Mouse (Mus musculus): ENCODE results near the gene Gtpbp3.

DNA sequence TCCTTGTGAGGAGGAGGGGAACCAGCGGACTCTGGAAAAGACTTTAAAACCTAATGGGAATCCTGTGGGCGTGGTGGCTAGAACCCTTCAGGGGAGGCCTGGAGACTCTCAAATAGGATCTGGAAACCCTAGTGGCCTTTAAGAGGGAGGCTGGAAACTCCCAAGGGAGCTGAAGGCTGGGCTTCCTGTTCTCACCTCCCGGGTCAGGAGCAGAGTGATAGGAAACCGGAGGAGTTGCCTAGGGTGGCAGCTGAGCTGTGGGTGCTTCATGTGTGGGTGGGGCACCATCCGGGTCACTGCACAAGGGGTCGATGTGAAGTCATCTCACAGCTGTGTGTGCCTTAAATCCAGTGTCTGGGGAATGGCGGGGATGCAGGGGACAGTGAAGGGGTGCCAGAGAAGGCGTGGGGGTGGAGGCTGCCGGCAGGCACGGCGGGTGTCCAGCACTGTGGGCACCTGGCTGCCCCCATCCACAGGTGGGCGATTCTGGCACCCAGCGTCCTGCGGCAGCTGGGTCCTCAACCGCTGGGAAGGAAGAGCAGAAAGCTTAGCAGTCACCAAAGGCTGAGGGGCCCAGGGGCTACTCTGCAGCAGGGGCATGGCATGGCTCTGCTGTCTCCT is 10.1 kb downstream of the Gtpbp3 start:
- TF ChIP-seq CTCF (IDR thresholded peaks at IDR 0.05; ENCODE audit: borderline replicate concordance, insufficient read depth, low read length), result no peak
- TF ChIP-seq POLR2A (IDR thresholded peaks at IDR 0.05; ENCODE audit: low read depth, low read length), result 0 out of 2 replicates have a peak, but pooled peaks have one; percentile 13
